Mouse (Mus musculus): ENCODE data around the gene Trim66.

Gene Trim66

DNA sequence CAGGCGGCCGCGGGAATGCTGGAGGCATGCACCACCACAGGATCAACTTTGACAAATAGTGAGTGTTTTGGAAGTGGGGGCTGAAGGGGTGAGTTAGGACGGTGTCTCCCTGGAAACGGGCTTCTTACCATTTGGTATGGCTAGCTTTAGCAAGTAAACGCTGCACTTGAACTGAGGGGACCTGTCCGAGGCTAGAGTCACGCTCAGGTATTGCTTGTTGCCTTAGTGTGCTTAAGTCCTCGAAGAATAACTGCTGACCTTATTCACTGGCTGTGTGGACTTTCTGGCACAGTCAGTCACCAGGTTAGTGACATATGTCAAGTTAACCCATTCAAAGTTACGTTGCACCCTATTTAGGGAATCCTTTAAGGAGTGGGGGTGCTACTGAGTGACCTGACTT lies 12.0 kb upstream of the Trim66 start:
- no peak for DNase-seq

DNA sequence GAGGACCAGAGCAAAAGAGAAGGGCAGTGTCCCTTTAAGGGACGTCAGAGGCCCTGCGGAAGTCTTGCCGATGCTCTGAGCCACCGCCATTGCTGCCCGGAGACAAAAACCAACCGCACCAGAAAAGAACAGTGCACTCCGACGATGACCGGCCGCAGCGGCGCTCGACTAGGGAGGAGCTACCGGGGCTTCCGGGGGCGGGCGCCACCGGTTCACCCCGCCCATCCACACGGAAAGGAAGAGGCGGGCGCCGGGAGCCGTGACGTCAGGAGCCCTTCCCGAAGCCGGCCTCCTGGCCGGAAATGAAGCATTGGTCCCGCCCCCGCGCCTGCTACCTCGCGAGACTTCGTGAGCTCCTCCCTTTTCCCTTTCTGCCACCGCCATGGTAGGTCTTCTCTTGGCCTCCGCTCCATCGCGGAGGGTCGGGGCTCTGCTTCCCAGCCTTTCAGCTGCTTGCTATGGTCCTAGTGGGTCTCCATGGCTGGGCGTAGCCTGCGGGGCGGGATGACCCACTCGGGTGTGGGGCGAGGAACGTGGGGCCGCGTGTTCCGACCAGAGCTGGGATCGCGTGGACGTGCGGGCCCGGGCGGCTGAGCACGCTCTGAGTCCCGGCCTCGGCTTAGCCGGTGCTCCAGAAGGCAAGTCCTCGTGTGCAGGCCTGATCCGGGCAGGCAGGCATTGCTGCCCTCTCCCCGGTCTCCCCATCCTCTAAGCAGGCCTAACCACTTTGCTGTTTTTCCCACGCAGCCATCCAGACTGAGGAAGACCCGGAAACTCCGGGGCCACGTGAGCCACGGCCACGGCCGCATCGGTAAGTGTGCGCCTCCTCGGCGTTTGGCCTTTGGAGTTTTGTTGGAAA lies 11.1 kb upstream of the Trim66 start, which contains the start of gene Rpl27a:
TSS of gene Rpl27a (plus strand) at position 310 of the 859 bp plus-strand sequence.
- DNase-seq, result peak; percentile 99

DNA sequence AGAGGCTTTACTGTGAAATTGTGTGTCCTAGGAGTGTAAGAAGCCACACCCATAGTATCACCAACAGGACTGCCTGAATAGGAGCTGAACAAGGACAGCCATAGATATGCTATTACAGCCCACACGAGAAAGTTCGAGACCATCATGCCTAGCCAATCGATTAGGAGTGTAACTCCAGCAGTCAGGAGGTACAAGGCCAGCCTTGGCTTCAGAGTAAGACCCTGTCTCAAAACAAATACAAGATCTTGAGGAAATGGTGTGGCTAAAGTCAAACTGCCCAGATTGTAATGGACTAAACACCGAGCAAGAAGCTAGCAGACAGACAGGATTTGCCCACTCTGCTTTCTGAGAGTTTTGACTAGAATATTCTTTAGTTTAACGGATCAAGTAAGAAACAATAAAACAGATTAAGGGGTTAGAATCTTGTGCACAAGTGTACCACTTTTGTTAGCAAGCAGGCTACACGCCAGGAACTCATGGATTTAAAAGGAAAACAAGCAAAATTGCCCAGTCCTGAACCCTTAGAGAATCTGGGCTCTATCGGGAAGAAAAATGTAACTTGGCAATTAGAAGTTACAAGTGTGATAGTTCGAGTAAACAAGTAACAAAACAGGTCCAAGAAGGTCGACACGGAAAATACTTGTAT lies 10.2 kb upstream of the Trim66 start:
- no peak for DNase-seq

DNA sequence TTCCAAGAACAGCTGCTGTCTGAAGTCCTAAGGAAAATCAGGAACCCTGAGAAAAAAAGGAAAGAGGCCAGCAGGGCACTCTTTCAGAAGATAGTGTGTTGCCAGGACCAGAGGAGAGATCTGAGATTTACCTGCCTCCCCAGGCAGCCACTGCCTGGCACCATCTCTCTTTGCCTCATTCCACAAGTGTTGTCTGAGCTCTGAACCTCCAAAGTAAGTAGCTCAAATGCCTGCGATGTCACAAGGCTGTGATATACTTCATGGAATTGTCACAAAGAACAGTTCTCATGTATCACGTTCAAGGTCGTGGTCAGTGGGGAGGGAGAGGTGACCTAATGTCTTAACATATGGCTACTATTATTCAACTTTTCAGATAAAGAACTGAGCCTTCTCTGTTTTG lies 8.6 kb upstream of the Trim66 start:
- DNase-seq, result no peak

DNA sequence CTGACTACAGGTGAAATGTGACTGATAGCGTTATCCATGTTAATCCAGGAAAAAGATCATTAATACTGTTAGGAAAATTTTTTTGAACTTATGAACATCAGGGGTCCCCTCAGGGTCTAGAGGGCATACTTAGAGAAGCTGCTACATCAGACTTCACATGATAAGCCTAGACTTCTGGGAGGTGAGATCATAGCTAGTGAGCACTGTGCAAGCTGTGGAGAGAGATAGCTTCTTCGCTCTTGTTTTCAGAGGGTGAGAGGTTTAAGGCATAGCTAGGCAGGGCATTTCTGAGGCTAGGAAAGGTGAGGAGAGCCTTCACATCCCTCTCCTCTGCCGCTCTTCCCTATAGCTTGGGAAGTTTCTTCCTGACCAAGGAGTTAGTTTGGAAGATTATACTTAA lies 3.9 kb upstream of the Trim66 start:
- no peak for DNase-seq

DNA sequence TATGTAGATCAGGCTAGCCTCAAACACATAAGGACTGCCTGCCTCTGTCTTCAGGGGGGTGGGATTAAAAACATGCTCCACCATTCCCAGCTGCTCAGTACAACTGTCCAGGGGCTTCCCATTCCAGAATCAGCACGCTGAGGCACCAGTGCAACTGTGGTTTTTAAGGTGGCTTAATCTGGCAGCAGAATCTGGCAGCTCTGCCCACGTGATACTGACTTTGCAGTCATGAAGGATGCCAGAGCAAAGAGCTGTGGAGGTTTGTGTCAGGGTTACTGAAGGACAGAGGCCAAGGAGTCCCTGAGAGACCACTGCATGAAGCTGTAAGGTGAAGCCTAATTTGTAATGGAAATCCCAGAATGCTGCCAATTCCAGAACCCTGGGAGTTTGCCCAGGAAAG lies 2.9 kb upstream of the Trim66 start:
- no peak for DNase-seq

DNA sequence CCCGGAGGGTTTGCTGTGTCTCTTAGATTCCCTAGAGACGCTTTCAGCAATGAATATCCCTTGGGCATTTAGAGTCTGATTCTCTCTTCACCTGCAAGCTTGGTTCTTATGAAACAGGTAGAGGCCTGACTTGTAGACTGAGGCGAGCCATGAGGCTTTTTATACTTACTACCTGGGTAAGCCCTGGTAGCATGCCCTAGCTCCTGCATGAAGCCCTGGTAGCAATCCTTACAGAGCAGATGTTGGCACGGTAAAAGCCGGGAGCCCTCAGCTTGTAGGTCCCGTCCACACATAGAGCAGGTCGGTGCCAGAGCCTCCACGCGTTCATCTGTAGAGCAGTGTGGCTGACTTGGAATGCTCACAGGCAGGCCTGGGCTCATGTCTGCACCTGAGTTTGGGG lies 362 bp downstream of the Trim66 start:
- DNase-seq, result no peak

DNA sequence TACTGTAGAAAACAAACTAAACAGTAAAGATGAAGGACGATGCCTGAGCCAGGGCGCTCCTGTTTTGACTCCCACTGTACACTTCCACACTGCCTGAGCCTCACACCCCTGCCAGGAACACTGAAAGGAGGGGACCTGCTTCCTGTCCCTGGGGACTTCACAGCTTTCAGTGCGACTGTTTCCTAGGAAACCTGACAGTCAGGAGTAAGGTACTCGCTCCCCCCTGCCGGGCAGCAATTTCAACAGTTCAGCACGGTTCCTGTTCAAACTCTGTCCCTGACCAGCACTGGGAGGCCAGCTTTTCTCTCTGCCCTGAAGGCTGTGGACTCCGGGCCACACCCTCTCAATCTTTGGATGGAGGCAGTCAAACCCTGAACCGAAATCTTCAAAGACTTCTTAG lies 815 bp downstream of the Trim66 start:
- no peak for DNase-seq

DNA sequence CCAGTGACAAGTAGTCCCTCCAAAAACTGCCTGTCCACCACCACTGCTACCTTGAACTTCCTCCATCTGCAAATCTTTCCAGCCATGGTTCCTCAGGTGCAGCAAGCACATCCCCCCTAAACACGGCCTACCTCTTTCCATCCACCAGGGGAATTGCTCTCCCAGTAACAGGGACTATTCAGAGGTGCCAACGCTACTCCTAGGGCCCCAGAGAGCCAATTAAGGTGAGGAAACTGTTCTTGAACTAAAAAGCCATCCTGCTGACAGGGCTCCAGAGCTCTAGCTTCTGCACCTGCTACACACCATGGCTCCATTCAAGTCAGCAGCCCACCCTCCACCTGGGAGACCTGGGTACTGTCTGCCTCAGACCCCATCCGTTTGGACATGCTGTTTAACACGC lies 10.4 kb downstream of the Trim66 start:
- no peak for DNase-seq

DNA sequence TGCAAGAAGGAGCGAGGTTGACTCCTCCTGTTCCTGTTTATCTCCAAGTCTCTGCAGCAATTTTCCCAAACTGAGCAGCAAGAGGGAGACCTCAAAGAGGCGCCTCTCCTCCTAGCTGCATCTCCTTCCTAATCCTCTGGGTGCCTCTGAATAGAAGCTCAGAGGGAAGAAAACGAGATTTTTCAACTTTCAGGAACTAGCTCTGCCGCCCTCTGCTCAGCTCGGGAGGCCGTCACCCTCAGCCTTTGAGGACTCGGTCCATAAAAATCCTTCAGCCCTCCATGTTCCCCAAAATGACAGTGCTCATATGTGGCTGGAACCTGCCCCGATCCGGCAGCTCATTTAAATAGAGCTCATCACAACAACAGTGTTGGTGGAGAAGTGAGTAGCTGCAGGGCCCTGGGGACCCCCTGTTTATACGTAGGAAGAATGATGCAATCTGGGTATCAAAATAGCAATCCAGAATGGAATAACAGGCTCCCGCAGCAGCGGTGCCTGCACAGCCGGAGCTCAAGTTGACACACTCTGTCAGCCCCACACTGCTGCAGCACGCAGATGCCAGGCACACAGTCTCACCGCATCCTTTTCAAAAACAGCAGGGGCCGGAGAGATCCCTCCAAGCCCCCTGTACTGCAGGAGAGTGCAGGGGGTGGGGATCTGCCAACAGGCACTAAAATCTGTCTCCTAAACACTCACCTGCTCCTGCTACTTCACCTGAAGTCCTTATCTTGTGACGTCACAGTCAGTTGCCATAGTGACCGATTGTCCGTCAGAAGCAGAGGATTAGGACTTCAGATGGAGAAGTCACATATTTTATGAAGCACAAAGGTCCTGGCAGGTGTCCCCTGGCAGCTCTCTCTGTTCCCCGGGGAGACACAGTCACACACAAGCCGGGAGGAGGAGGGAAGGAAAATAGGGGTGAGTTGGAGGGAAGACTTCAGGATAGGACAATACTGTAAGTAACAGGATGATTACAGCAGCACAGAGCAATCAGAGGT lies 14.3 kb downstream of the Trim66 start:
- peak; percentile 57 for DNase-seq

DNA sequence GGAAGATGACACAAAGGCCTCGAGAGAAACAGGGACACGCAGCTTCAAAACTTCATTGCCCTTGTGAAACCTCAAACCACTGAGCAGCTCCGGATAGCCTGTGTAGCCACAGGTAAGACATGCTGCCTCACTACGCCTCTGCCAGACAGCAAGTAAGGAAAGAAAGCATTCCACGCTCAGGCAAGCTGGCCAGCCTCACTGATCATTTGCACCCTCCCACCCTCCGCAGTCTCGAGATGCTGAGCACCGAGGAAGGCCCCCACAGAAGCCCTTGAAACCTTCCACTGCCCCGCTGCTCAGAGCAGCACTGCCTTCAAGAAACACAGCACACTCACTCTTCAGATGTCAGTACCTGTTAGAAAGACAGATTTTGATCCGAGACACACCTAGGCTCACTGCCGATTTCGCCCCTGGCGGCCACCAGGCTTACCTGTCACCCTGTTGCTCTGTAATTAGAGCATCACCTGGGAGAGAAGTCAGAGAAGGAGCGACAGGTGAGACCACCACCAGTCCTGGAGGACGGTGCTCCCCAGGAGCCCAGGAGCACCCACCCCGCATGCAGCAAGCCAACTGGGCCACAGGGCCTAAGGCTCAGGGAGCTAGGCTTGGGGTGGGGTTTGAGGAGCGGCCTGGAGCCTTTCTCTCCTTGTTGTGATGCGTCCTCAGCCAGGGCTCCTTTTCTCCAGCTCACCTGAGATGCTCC lies 15.2 kb downstream of the Trim66 start:
- DNase-seq, result peak; percentile 36

DNA sequence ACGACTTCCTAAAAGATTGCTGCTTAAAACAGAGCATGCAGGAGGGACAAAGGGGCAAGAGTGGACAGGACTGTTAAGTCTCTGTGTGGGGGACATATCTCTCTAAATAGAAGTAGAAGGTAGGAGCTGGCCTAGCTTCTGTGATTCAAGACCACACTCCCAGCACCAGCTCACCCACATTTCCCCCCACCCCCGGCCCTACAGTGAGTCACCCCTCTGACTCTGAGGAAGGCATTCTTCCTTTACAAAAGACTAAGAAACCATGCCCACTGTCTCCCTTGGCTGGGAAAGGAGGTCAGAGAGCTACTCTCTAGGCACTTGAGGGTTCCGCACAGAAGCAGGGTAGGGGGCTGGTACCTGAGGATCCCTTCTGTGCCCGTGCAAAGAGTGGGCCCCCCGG lies 23.7 kb downstream of the Trim66 start:
- DNase-seq, result no peak

DNA sequence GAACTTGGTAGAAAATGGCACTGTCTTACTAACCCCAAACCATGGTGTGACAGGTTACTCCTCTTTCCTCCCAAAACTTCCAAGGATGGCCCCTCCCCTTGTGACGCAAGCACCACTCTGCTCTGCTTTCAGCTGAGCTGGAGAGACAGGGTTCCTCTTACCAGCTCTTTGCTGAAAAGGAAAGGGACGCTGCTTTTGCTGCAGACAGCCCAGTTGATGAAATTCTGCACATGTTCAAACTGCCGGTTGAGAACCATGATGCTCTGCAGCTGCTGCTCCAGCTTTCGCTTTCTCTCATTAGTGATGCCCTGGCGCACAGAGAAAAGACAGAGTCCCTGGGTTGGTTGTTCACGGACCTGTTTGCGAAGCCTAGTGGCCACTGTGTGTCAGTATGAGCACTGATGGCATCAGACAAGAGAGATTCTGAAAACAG lies 27.2 kb downstream of the Trim66 start:
- DNase-seq, result no peak

DNA sequence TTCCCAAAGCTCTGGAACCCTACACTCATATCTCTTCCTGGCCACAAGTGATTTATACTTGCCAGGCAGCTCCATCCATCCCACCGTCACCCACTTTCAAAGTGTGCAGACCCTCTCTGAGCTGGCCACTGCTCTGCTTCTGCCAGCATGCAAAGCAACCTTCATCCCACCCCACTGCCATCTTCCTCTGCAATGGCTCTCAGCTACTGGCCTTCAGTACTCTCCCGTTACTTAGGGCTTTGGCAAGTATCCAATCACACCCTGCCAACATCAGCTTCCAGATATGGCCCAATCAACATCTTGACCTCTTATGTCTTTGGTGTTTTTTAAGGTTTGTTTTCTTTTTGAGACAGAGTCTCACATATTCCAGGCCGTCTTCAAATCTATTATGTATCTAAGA lies 30.0 kb downstream of the Trim66 start:
- DNase-seq, result no peak

DNA sequence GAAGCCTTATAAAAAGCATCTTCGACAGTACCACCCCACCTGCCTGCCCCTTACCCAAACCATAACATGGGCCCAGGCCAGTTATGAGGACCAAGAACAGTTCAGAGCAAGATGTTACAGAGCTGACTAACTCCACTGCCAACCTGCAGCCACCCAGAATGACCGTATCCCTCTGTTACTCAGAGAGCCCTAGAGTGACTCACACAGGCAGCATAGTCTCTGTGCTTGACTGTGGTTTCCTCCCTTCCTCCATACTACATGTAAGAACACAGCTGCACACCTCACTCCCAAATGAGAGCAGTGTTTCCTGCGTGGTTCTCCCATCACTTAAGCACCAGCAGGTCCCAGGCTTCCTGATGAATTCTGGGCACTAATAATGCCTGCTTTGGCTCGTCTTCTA lies 37.2 kb downstream of the Trim66 start:
- DNase-seq, result no peak

DNA sequence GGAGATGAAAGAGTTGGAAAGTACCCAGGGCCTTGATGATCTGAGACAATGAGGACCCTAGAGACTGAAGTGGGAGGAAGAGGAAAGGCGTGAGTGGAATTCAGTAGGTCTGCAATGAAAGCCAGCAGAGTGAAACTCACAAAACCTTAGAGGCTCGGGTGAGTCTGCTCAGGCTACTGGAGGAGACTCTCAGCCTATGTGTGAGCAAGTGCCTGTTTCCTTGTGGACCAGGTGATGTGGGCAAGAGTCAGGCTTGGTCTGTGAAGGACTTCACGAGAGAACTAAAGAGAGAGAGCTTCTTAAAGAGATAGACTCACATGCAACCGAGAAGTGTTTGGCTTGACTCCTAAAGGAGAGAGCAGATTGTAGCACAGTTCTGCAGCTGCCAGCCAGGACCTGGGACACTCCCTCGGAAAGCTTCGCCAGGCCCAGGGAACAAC lies 39.7 kb downstream of the Trim66 start:
- DNase-seq, result peak; percentile 32

DNA sequence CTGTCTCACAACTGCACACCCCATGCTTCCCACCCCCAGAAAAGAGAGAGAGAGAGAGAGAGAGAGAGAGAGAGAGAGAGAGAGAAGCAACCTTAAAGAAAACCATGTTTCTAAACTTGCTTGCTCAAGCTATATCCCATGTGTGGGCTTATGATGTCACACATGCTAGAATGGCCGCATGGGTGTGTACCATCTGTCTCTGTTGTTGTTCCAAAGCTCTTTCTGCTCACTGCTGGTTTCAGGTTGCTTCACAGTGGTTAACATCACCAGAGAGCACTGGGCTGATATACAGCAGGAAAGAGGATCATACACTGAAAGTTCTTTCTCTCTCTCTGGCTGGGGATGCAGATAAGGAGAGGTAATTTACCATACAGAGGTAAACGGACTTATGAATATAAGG lies 40.3 kb downstream of the Trim66 start:
- no peak for DNase-seq

DNA sequence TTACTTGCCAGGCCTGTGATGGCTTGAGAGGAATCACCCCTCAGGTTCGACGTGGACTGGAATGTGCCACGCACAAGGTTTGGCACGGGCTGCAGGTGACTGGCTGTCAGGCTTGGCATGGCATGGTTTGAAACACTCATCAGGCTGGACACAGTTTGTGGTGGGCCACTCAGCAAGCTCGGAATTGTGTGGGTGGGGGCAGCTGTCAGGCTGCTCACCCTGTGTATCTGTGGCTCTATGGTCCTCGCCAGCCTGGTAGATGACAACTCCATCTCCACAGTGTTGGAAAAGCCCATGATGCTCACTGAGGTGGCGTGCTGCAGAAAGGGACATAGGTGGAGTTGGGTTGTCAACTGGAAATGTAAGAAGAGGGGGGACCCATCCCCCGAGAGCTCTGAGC lies 47.2 kb downstream of the Trim66 start:
- DNase-seq, result no peak

DNA sequence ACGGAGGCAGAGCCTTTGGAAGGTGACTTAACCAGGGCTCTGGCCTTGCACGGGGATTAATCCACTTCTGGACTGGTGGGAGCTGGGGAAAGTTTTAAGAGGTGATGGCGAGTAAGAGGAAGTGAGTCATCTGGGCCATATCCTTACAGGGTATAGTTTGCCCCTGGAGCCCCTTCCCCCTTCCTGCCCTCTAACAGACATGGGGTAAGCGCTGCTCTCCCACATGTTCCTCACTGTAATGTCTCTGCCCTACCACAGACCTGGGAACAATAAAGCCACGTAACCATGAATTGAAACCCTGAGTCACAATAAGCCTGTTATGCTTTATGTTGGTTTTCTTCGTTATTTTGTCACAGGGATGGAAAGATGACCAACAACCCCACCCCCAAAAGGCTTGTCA lies 51.4 kb downstream of the Trim66 start:
- no peak for DNase-seq

DNA sequence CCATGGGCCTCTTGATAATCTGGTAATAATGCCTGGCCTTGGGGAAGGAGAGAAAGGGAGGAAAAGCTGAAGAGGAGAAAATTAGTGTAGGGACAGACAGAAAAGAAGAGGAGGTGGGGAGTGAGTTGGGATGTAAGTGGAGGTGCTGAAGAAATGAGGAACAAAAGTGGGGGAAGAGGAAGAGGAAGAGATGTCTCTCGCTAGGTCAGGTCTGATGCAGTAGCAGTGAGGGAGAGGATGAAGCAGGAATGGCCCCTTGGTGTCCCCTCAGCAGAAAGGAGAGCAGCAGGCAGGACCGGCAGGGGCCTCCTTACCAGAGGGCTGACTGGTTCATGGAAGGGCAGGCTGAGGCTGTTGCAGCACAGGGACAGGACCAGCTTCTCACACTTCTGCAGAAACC lies 52.2 kb downstream of the Trim66 start:
- DNase-seq, result no peak

DNA sequence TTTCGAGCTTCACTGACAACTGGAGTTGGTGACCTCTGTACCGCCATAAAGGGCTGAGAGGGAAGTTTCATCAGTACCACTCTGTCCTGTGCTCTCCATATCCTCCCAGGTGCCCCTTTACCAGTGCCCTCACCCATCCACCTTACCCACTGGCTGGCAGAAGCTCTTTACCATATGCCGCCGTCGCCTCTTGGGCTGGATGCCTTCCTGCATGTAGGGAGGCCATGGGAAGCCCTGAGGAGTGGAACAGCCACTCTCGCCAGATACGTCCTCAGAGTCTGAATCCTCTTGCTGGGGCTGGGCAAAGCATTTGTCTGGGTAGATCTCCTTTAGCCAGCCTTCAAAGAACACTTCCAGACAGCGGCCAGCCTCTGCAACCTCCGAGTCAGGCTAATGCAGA lies 53.1 kb downstream of the Trim66 start:
- DNase-seq, result no peak

DNA sequence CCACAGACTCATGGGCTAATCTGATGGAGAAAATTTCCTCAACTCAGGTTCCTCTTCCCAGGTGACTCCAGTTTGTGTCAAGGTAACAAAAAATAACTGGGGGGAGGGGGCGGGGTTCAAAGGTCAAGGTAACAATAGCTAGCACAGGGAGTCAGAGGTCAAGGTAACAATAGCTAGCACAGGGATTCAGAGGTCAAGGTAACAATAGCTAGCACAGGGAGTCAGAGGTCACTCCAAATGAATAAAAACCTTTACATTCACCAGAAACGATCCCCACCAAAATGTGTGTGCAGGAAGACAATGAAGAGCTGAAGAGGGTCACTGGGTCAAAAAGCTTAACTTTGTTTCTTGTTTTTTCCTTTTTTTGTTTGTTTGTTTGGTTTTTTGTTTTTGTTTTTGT lies 59.9 kb downstream of the Trim66 start:
- no peak for DNase-seq

DNA sequence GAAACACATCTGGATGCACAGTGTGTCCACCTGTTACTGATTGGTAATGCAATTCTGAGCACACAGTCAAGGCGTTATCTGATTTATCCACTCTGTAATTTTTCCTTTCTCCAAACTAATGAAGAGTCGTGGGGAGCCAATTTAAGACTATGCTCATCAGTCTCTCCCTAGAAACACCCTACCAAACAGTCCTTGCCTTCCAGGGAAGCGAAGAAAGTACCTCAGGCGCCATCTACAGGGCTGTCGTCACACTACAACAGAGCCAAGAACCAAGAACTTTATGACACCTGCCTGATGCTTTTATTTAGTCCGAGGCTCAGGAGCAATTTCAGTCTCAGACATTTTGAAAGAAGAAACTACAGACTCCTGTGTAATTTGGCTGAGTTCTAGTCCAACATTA lies 62.9 kb downstream of the Trim66 start:
- peak; percentile 45 for DNase-seq

Data from right cerebral cortex, postnatal 25 days (tissue).